Mouse (Mus musculus): ENCODE results near the gene Tmem51. TPM values are rescaled to one million over a fixed set of nuclear protein-coding genes. Genes with fewer than 3 reads are reported as not detected.

Tmem51 gene
- total and polyA plus RNA-seq, 2 experiments from 2014 or later = 7.5 to 7.8 TPM

GRCm38 (mm10) chr4:142094386-142094785 lies 10.3 kb upstream of the Tmem51 start:
- DNase-seq (ENCODE audit: low spot score) (no peak), ATAC-seq (no peak)
- WGBS = 84% methylated on average over 11 of the region's 11 CpGs
- no peak overlapping the region for H3K27ac ChIP-seq
- H3K4me3 ChIP-seq (ENCODE audit: low read length) = no peak overlapping the region
- H3K36me3 ChIP-seq (ENCODE audit: insufficient read depth, low read length) = no peaks in the 10 kb centered on the region
- no peak overlapping the region for H3K4me2 ChIP-seq (ENCODE audit: low read depth, low read length)
- H3K4me1 ChIP-seq (ENCODE audit: insufficient read depth, low read length) = 0 out of 2 replicates have a peak, but pooled peaks cover 4% of the 10 kb centered on the region
- no peak for TF ChIP-seq CTCF (IDR thresholded peaks at IDR 0.05; ENCODE audit: low read depth)
- H3K9me3 ChIP-seq (ENCODE audit: low read length) = no peaks in the 10 kb centered on the region
- no peaks in the 10 kb centered on the region for H3K27me3 ChIP-seq (ENCODE audit: insufficient read depth, low read length)
- no peak overlapping the region for H3K9ac ChIP-seq (replicated peaks; ENCODE audit: low read length)

- DNase-seq (ENCODE audit: low spot score) (no peak), ATAC-seq (no peak)
- Histone ChIP-seq H3K9me3 (ENCODE audit: low read length) (no peaks in the 10 kb centered on the region), H3K4me1 (ENCODE audit: insufficient read depth, low read length) (0 out of 2 replicates have a peak, but pooled peaks cover 6% of the 10 kb centered on the region), H3K27ac (no peak overlapping the region), H3K4me3 (ENCODE audit: low read length) (no peak overlapping the region), H3K36me3 (ENCODE audit: insufficient read depth, low read length) (no peaks in the 10 kb centered on the region), H3K4me2 (ENCODE audit: low read depth, low read length) (no peak overlapping the region), H3K27me3 (ENCODE audit: insufficient read depth, low read length) (no peaks in the 10 kb centered on the region), H3K9ac (replicated peaks; ENCODE audit: low read length) (no peak overlapping the region)
- no peak for TF ChIP-seq CTCF (IDR thresholded peaks at IDR 0.05; ENCODE audit: low read depth)
- 73% methylated on average over 2 of the region's 2 CpGs for WGBS
Observed at GRCm38 (mm10) chr4:142091100-142091499, 7.0 kb upstream of the Tmem51 start.

GRCm38 (mm10) chr4:142089966-142090365 lies 5.9 kb upstream of the Tmem51 start:
- DNase-seq (ENCODE audit: low spot score) (no peak), ATAC-seq (no peak)
- Histone ChIP-seq H3K4me2 (ENCODE audit: low read depth, low read length) (no peak overlapping the region), H3K27me3 (ENCODE audit: insufficient read depth, low read length) (0 out of 2 replicates have a peak, but pooled peaks cover 7% of the 10 kb centered on the region), H3K9me3 (ENCODE audit: low read length) (no peaks in the 10 kb centered on the region), H3K4me3 (ENCODE audit: low read length) (no peak overlapping the region), H3K36me3 (ENCODE audit: insufficient read depth, low read length) (no peaks in the 10 kb centered on the region), H3K27ac (no peak overlapping the region), H3K4me1 (ENCODE audit: insufficient read depth, low read length) (0 out of 2 replicates have a peak, but pooled peaks cover 2% of the 10 kb centered on the region), H3K9ac (replicated peaks; ENCODE audit: low read length) (no peak overlapping the region)
- 72% methylated on average over 6 of the region's 6 CpGs for whole genome bisulfite sequencing
- no peak for TF ChIP-seq CTCF (IDR thresholded peaks at IDR 0.05; ENCODE audit: low read depth)

- TF ChIP-seq CTCF (IDR thresholded peaks at IDR 0.05; ENCODE audit: low read depth) = no peak
- WGBS = 68% methylated on average over 6 of the region's 6 CpGs
- H3K9ac ChIP-seq (replicated peaks; ENCODE audit: low read length) = no peak overlapping the region
- no peak overlapping the region for H3K4me3 ChIP-seq (ENCODE audit: low read length)
- 0 out of 2 replicates have a peak, but pooled peaks cover 7% of the 10 kb centered on the region for H3K27me3 ChIP-seq (ENCODE audit: insufficient read depth, low read length)
- no peaks in the 10 kb centered on the region for H3K9me3 ChIP-seq (ENCODE audit: low read length)
- H3K4me1 ChIP-seq (ENCODE audit: insufficient read depth, low read length) = 0 out of 2 replicates have a peak, but pooled peaks cover 7% of the 10 kb centered on the region
- H3K36me3 ChIP-seq (ENCODE audit: insufficient read depth, low read length) = no peaks in the 10 kb centered on the region
- no peak overlapping the region for H3K4me2 ChIP-seq (ENCODE audit: low read depth, low read length)
- DNase-seq (ENCODE audit: low spot score) = no peak
- H3K27ac ChIP-seq = no peak overlapping the region
- no peak for ATAC-seq
Observed at GRCm38 (mm10) chr4:142088836-142089235, 4.7 kb upstream of the Tmem51 start.

- DNase-seq (ENCODE audit: low spot score) (no peak), ATAC-seq (no peak)
- no peak overlapping the region for H3K27ac ChIP-seq
- H3K4me3 ChIP-seq (ENCODE audit: low read length) = no peak overlapping the region
- 34% methylated on average over 4 of the region's 4 CpGs for WGBS
- no peaks in the 10 kb centered on the region for H3K9me3 ChIP-seq (ENCODE audit: low read length)
- no peak for TF ChIP-seq CTCF (IDR thresholded peaks at IDR 0.05; ENCODE audit: low read depth)
- H3K4me1 ChIP-seq (ENCODE audit: insufficient read depth, low read length) = 0 out of 2 replicates have a peak, but pooled peaks cover 7% of the 10 kb centered on the region
- no peaks in the 10 kb centered on the region for H3K36me3 ChIP-seq (ENCODE audit: insufficient read depth, low read length)
- H3K27me3 ChIP-seq (ENCODE audit: insufficient read depth, low read length) = 0 out of 2 replicates have a peak, but pooled peaks cover 7% of the 10 kb centered on the region
- H3K4me2 ChIP-seq (ENCODE audit: low read depth, low read length) = no peak overlapping the region
- no peak overlapping the region for H3K9ac ChIP-seq (replicated peaks; ENCODE audit: low read length)
Observed at GRCm38 (mm10) chr4:142088409-142088808, 4.3 kb upstream of the Tmem51 start.

GRCm38 (mm10) chr4:142084936-142085563 lies 946 bp upstream of the Tmem51 start:
- 11% methylated on average over 20 of the region's 20 CpGs for WGBS
- Histone ChIP-seq H3K4me3 (ENCODE audit: low read length) (no peak overlapping the region; the same call in 1 of the 2 replicates), H3K27me3 (ENCODE audit: insufficient read depth, low read length) (0 out of 2 replicates have a peak, but pooled peaks cover 7% of the 10 kb centered on the region), H3K4me2 (ENCODE audit: low read depth, low read length) (peak overlapping the region; percentile 80), H3K27ac (no peak overlapping the region), H3K36me3 (ENCODE audit: insufficient read depth, low read length) (no peaks in the 10 kb centered on the region), H3K9me3 (ENCODE audit: low read length) (no peaks in the 10 kb centered on the region), H3K4me1 (ENCODE audit: insufficient read depth, low read length) (peaks cover 21% of the 10 kb centered on the region; the same call in 1 of the 2 replicates), H3K9ac (replicated peaks; ENCODE audit: low read length) (no peak overlapping the region)
- no peak for ATAC-seq
- DNase-seq (ENCODE audit: low spot score) = no peak
- 0 out of 2 replicates have a peak, but pooled peaks have one; percentile 23 for TF ChIP-seq CTCF (IDR thresholded peaks at IDR 0.05; ENCODE audit: low read depth)

- ATAC-seq (peak; percentile 30), DNase-seq (ENCODE audit: low spot score) (peak; percentile 74)
- Histone ChIP-seq H3K4me2 (ENCODE audit: low read depth, low read length) (peak overlapping the region; percentile 80), H3K4me3 (ENCODE audit: low read length) (peak overlapping the region; percentile 44), H3K4me1 (ENCODE audit: insufficient read depth, low read length) (peaks cover 21% of the 10 kb centered on the region; the same call in 1 of the 2 replicates), H3K36me3 (ENCODE audit: insufficient read depth, low read length) (no peaks in the 10 kb centered on the region), H3K9me3 (ENCODE audit: low read length) (no peaks in the 10 kb centered on the region), H3K27me3 (ENCODE audit: insufficient read depth, low read length) (0 out of 2 replicates have a peak, but pooled peaks cover 7% of the 10 kb centered on the region), H3K27ac (no peak overlapping the region), H3K9ac (replicated peaks; ENCODE audit: low read length) (peak overlapping the region; percentile 39)
- WGBS = under 1% methylated on average over 24 of the region's 29 CpGs
- peak; percentile 65 for TF ChIP-seq CTCF (IDR thresholded peaks at IDR 0.05; ENCODE audit: low read depth)
Observed at GRCm38 (mm10) chr4:142083762-142084130, 358 bp downstream of the Tmem51 start.

Measured in hindbrain, postnatal 0 days (tissue).